Mouse (Mus musculus): ENCODE measurements around the gene Chst12.

The Chst12 gene

DNA sequence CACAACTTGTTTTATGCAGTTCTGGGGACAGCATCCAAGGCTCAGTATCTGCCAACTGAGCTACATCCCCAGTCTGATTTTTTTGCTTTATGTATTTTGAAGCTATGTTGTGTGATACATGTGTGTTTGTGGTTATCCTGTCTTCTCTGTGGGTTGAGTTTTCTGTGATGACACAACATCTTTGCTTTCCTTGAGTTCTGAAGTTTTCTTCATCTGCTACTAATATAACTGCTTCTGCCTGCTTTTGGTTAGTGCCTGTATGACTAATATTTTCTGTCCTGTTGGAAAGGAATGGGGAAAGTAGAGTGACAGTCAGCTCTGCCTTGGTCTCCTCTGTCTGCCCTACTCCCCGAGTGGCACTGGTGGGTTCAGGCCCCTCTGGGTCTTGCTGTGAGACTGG lies 15.8 kb downstream of the Chst12 start:
- DNase-seq = no peak

GRCm38 (mm10) chr5:140526754-140527153 lies 21.4 kb downstream of the Chst12 start:
- no peak for DNase-seq

- DNase-seq = no peak
Observed at GRCm38 (mm10) chr5:140538111-140538683, 32.8 kb downstream of the Chst12 start.

- peak; percentile 89 for DNase-seq
Observed at GRCm38 (mm10) chr5:140540106-140540505, 34.8 kb downstream of the Chst12 start.

DNA sequence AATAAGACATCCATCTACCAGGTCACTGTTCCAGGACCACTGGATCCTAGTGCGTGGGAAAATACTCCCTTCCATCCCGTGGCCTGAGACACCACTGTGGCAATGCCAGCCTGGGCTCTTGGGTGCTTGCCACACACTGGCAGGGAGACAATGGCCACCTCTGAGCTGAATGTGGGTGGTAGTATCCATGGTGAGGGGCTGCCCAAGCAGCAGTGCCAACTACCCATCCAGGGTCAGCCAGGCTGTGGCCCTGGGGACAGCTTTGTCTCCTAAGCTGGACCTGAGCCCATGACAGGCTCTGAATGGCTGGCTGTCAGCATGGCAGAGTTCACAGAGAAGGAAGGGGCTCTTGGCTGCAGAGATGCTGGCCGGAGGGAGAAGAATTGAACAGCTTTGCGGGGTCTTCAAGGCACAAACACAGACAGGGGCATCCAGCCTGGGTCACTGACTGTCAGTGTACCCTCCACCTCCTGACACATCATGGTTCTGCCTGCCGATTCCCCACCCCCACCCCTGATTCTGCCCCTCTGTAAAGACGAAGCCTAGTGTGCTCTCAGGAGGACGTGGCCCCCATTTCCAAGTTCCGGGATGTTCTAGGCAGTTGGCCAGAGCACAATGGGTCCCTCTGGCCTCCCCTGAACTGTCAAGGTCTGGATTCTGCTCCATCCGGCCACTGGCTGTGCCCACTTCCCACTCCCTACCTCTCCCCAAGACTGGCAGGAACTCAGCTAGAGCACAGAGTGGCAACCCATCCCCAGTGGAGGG lies 37.6 kb downstream of the Chst12 start:
- peak; percentile 50 for DNase-seq

GRCm38 (mm10) chr5:140545651-140546050 lies 40.3 kb downstream of the Chst12 start:
- no peak for DNase-seq

GRCm38 (mm10) chr5:140546332-140546731 lies 41.0 kb downstream of the Chst12 start:
- no peak for DNase-seq

DNA sequence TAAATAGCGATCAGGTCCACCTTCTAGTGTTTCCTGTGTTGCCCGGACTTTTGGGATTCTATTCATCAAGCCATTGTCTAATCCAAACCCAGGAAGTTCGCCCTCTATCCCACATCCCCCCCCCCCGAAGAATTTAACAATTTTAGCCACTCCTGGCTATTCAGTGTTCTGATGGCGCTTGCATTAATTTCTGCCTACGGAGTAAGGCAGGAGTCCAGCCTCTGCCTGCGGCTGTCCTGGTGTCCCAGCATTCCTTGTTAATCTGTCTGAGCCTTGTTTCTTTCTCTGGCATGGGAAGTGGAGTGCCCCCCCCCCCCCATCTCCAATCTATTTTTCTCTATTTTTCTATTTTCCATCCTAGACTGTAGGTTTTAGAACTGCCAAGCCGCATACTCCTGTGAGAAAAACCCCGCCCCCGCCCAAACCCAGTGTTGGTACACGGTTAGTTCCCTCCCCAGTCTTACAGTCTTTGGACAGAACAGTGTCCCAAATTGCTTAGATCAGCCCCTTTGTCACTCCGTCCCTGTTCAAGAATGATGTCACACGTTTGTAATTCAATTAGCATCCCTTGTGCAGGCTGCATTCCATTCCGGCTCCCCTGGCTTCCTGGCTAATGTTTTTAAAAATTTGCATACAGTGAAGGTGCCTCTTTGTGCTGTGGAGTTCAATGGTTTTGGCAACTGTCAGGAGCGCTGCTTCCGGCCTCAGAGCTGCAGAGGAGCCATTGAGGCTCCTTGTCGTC lies 44.1 kb downstream of the Chst12 start:
- DNase-seq = no peak

DNA sequence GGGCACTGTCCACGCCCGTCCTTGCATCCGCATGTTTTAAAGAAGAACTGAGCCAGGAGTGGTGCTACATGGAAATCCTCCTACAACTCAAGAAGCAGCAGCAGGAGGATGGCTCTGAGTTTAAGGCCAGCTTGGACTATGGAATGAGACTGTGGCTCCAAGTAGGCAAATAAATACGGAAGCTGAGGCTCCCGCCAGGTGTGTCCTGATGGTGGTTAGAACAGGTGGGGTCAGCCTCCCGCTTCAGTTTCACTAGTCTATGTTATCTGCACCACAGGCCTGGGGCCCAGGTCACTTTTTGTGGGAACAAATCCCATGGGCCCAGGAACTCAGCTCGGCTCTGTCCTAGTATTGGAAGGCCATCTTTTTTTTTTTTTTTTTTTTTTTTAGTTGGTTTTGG lies 48.4 kb downstream of the Chst12 start:
- DNase-seq = no peak

GRCm38 (mm10) chr5:140556859-140557258 lies 51.5 kb downstream of the Chst12 start:
- no peak for DNase-seq

- DNase-seq = no peak
Observed at GRCm38 (mm10) chr5:140562601-140563000, 57.3 kb downstream of the Chst12 start.

GRCm38 (mm10) chr5:140564896-140565295 lies 59.5 kb downstream of the Chst12 start, which contains the start of gene Grifin:
TSS of gene Grifin (minus strand) at chr5:140565071.
- DNase-seq = no peak

DNA sequence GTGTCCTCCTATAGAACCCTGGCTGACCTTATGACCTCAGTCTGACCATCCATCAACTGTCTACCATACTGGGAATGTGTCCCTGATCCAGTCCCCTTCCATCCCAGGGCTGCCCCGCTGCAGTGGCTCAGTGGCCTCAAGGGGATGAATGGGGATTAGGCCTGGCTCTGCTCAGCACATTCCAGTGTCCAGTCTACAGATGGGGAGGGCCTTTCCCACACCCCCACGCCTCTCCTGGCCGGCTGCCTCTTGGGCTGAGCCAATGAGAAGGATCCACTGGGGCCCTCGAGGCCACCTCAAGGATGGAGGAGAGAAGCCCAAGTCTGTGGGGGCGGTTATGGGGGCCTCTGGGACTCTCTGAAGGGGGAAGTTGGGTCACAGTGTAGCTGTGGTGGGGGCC lies 60.1 kb downstream of the Chst12 start:
- peak; percentile 62 for DNase-seq

- DNase-seq = peak; percentile 65
Observed at GRCm38 (mm10) chr5:140565856-140566255, 60.5 kb downstream of the Chst12 start.

GRCm38 (mm10) chr5:140566271-140566670 lies 60.9 kb downstream of the Chst12 start:
- DNase-seq = no peak

- DNase-seq = peak; percentile 89
Observed at GRCm38 (mm10) chr5:140567321-140567720, 62.0 kb downstream of the Chst12 start.

DNA sequence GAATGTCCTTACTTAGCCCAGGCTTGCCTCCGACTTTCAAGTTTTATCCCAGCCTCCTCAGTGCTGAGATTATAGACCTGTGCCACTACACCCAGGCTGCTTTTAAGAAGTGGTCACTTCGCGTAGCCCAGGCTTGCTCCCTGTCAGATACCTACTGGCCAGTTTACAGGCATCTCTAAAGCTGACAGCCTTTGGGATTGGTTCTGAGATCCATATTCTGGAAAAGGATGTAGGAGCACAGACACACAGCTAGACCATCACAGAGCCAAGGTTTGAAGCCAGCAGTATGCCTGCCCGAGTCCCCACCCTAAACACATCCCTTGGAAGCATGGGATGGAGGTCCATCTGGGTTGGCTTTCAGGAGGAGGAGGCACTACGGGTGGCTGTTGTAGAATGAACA lies 62.4 kb downstream of the Chst12 start:
- no peak for DNase-seq

DNA sequence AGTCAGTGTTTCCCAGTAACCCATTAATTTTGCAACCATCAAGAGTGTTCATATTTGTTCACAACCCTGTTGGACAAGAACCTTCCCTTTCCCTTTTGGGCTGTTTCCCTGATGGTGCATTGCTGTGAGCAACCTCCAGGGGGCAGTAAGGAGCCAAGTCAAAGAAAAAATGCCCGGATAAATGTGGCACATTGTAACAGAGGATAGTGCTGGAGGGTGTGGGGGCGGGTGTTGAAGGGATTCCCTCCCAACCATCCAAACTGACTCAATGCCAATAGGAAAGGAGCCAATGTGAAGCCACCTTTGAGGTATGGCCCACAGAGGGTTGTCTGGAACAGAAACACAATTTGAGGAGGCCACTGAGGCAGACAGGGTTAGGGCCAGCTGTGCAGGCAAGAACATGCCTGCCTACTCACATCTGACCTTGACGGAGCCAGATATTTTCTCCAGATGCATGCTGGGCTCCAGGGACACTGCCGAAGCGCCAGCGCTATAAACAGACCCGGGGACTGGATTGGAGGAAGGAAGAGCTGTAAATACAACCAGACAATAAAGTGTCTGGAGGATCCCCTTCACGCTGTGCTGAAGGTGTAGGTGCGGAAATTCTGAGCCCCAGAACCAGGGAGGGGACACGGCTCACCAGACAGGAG lies 63.1 kb downstream of the Chst12 start:
- peak; percentile 83 for DNase-seq

DNA sequence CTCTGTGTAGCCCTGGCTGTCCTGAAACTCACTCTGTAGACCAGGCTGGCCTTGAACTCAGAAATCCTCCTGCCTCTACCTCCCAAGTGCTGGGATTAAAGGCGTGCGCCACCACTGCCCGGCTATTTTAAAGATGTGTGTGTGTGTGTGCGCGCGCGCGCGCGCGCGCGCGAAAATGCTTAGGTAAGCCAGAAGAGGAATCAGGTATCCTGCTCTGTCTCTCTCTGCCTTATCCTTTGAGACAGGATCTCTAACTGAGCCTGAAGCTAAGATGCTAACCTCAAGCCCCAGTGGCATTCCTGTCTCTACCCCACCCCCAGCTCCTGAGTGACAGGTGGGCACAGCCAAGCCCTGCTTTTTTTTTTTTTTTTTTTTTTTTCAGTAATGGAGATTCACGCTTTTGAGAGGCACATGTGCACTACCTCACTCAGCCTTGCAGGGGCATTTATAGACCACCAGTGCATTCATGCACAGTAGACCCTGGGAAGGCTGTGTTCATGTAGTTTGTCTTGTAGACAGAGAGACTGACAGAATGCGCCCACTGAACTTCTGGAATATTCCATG lies 63.8 kb downstream of the Chst12 start:
- DNase-seq = no peak

GRCm38 (mm10) chr5:140570223-140570870 lies 65.0 kb downstream of the Chst12 start:
- DNase-seq = no peak

DNA sequence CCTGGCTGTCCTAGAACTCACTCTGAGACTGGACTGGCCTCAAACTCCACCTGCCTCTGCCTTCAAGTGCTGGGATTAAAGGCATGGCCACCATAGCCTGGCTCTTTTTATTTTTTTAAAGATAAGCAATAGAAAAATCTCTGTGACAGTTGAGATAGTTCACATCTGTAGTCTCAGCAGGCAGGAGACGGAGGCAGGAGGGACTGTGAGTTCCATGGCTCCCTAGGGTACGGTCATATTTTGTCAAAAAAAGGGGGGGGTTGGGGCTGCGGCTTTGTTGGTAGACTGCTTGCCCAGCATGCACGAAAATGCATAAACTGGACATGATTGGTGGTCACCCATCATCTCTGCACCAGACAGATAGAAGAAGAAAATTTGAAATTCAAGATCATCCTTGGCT lies 65.9 kb downstream of the Chst12 start:
- no peak for DNase-seq

DNA sequence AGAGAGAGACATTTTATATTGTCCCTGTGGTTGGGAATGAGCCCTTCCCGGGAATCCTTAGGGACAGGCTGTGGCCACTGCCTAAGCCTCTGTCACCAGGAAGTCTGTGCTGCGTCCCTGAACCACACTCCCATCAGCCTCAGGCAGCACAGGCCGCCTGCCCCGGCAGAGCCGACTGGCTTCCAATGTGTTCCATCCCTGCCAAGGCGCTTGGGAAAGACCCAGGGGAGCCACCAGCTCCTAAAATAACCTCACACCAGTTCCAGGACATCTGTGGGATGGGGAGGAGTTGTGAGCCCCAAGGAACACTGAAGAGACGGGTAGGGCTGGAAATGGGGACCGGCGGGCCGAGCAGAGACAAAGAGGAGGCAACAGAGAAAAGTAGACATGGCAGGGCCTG lies 66.3 kb downstream of the Chst12 start:
- peak; percentile 84 for DNase-seq

- peak; percentile 64 for DNase-seq
Observed at GRCm38 (mm10) chr5:140572611-140573010, 67.3 kb downstream of the Chst12 start.

Measured in lung, postnatal 10 days (tissue).